Mouse (Mus musculus) kidney, adult 2 months (tissue): Measurements from ENCODE around the gene Cage1.

Experiments used
- CTCF ChIP-seq: fragments of 200-500 bp; conservative IDR thresholded peaks from 2 replicates; pipeline ENCODE4 v1.5.1; 2011; ENCODE audit warnings: low read depth, mild to moderate bottlenecking, control low read depth, low read length, moderate library complexity, mixed read lengths; ENCODE audit not compliant: insufficient read depth, insufficient read length
- POLR2A ChIP-seq: fragments of 200-500 bp; IDR thresholded peaks from one replicate; pipeline ENCODE4 v1.6.1; 2011; ENCODE audit warnings: low read depth, low read length, control low read depth

GRCm38 (mm10) chr13:38062678-38063077, 25.8 kb upstream of the Cage1 start:
- TF ChIP-seq POLR2A, result no peak
- no peak for TF ChIP-seq CTCF
